In the genomic region with DNA sequence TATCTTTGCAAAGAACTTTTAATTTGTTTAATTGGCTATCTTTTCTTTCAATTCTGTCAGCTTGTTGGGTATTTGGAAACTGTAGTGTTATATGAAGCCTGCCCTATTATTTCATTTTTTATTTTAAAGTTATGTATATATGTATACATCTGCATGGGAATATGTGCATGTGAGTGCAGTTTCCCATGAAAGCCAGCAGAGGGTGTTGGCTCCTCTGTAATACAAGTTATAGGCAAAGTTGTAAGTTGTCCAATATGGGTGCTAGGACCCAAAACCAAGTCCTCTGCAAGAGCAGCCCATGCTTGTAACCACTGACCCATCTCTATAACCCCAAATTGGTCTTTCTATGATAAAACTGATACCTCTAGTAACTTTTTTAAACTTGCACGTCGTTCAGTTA, we compare ENCODE assay signal across 30 mouse cellular contexts. TPM values are rescaled to one million over a fixed set of nuclear protein-coding genes. Genes with fewer than 3 reads are reported as not detected.
DNase-seq lines count a peak whose midpoint lies in the region; ATAC-seq and TF ChIP-seq lines count a peak whose summit lies in the region.
"Had no signal": no experiment of that assay in that cellular context is flagged by ENCODE, and none has a peak within 500 bp of the region (broad histone marks: within the 10 kb centered on the region; RNA-seq: fewer than 3 reads in every experiment).

No protein-coding gene starts in this region.

- no peaks in the 10 kb centered on the region for H3K4me1 ChIP-seq in E14TG2a.4 (replicated peaks; ENCODE audit: low read depth, low read length)
- H3K4me1 ChIP-seq in forebrain, embryonic 11.5 days (replicated peaks; ENCODE audit: control insufficient read depth, insufficient read depth, low read length): no peaks in the 10 kb centered on the region
- H3K4me1 ChIP-seq: embryonic facial prominence, embryonic 13.5 days; heart, embryonic 10.5 days; hindbrain, embryonic 10.5 days; limb, embryonic 10.5 days; midbrain, embryonic 15.5 days; neural tube, embryonic 13.5 days; stomach, embryonic 15.5 days had no signal

- DNase-seq in layer of hippocampus, adult 2 months (ENCODE audit: low spot score in 2 of 2): no peak
- DNase-seq in layer of hippocampus, adult 18-20 months (ENCODE audit: low spot score in 2 of 2): no peak
- DNase-seq in 416B (ENCODE audit: low read depth): peak; percentile 52
- peak; percentile 2 for DNase-seq in ZHBTc4 (ENCODE audit: low read depth, low spot score)
- no peak for DNase-seq in forebrain, embryonic 11.5 days (ENCODE audit: low spot score)
- no peak for DNase-seq in right cerebral cortex, postnatal 14 days
- DNase-seq: adrenal gland, postnatal 10 days; cerebellum, adult 2 months; cerebellum, postnatal 36 days; embryo, embryonic 11 days; gastrocnemius, adult 2 months; heart, postnatal 10 days; kidney, adult 11 months; liver; lung, postnatal 14 days; retina, postnatal 1 day; thymus, adult 18-20 months; thymus, postnatal 36 days had no signal

- no peak overlapping the region for H3K27ac ChIP-seq in layer of hippocampus, adult 2 months
- no peak overlapping the region for H3K27ac ChIP-seq in forebrain, embryonic 11.5 days (ENCODE audit: low read depth, low read length)
- H3K27ac ChIP-seq: embryonic facial prominence, embryonic 13.5 days; gastrocnemius, adult 2 months; heart, embryonic 10.5 days; hindbrain, embryonic 10.5 days; limb, embryonic 10.5 days; midbrain, embryonic 15.5 days; neural tube, embryonic 13.5 days; stomach, embryonic 15.5 days had no signal

- no peaks in the 10 kb centered on the region for H3K36me3 ChIP-seq in E14TG2a.4 (ENCODE audit: insufficient read depth, low read length)
- H3K36me3 ChIP-seq in forebrain, embryonic 11.5 days (ENCODE audit: control insufficient read depth, insufficient read depth, low read length): no peaks in the 10 kb centered on the region
- H3K36me3 ChIP-seq: embryonic facial prominence, embryonic 13.5 days; heart, embryonic 10.5 days; hindbrain, embryonic 10.5 days; limb, embryonic 10.5 days; midbrain, embryonic 15.5 days; neural tube, embryonic 13.5 days; stomach, embryonic 15.5 days had no signal

- H3K9me3 ChIP-seq in E14TG2a.4 (ENCODE audit: low read length): no peaks in the 10 kb centered on the region
- no peaks in the 10 kb centered on the region for H3K9me3 ChIP-seq in forebrain, embryonic 11.5 days (ENCODE audit: control insufficient read depth, low read length)
- H3K9me3 ChIP-seq: embryonic facial prominence, embryonic 13.5 days; heart, embryonic 10.5 days; hindbrain, embryonic 10.5 days; limb, embryonic 10.5 days; midbrain, embryonic 15.5 days; neural tube, embryonic 13.5 days; stomach, embryonic 15.5 days had no signal

- no peak for ATAC-seq in forebrain, embryonic 11.5 days (replicated peaks; ENCODE audit: low FRiP score)
- ATAC-seq: forebrain, embryonic 14.5 days; hindbrain, embryonic 16.5 days; midbrain, embryonic 15.5 days had no signal

- H3K4me3 ChIP-seq in layer of hippocampus, adult 2 months: no peak overlapping the region
- H3K4me3 ChIP-seq in E14TG2a.4 (replicated peaks; ENCODE audit: low read length): no peak overlapping the region
- no peak overlapping the region for H3K4me3 ChIP-seq in forebrain, embryonic 11.5 days (ENCODE audit: low read depth, low read length)
- H3K4me3 ChIP-seq: embryonic facial prominence, embryonic 13.5 days; erythroblast, embryonic 14.5 days; gastrocnemius, adult 2 months; heart, embryonic 10.5 days; hindbrain, embryonic 10.5 days; limb, embryonic 10.5 days; midbrain, embryonic 15.5 days; myocyte; neural tube, embryonic 13.5 days; stomach, embryonic 15.5 days had no signal

- H3K9ac ChIP-seq in forebrain, embryonic 11.5 days (ENCODE audit: low read length): no peak overlapping the region
- H3K9ac ChIP-seq: embryonic facial prominence, embryonic 13.5 days; midbrain, embryonic 15.5 days; neural tube, embryonic 13.5 days; stomach, embryonic 15.5 days had no signal

- no peaks in the 10 kb centered on the region for H3K27me3 ChIP-seq in E14TG2a.4 (ENCODE audit: insufficient read depth, low read length)
- no peaks in the 10 kb centered on the region for H3K27me3 ChIP-seq in forebrain, embryonic 11.5 days (ENCODE audit: control insufficient read depth, insufficient read depth, low read length)
- H3K27me3 ChIP-seq: embryonic facial prominence, embryonic 13.5 days; midbrain, embryonic 15.5 days; neural tube, embryonic 13.5 days; stomach, embryonic 15.5 days had no signal

- no peak overlapping the region for H3K4me2 ChIP-seq in forebrain, embryonic 11.5 days (ENCODE audit: low read depth, low read length, severe bottlenecking)
- H3K4me2 ChIP-seq: embryonic facial prominence, embryonic 13.5 days; midbrain, embryonic 15.5 days; neural tube, embryonic 13.5 days; stomach, embryonic 15.5 days had no signal

- WGBS in forebrain, embryonic 11.5 days: 97% methylated on average over 2 of the region's 2 CpGs

- peak; percentile 55 for TF ChIP-seq CTCF in layer of hippocampus, adult 2 months (conservative IDR thresholded peaks at IDR 0.05)
- TF ChIP-seq CTCF in E14TG2a.4 (conservative IDR thresholded peaks at IDR 0.05; ENCODE audit: low read length): peak; percentile 39

RNA-seq across cellular contexts. Expression of a gene that starts 38.8 kb away (rescaled TPM):
- 10 to 100 TPM; 38.0 to 39.6 TPM for total RNA-seq in layer of hippocampus, adult 2 months (2021)
- total RNA-seq in layer of hippocampus, adult 18-20 months (2021): 10 to 100 TPM; 40.6 to 44.8 TPM
- 39.1 and 43.4 TPM in 2 replicates for polyA plus RNA-seq in forebrain, embryonic 11.5 days (2014; fragmentation: Nextera tagmentation; extraction: Ambion mirVana)

Comparison
In these comparisons a context has a peak if more than half of its experiments do, and no peak if none do; other contexts are left out.
1. DNase-seq: peak in 416B (single experiment) and ZHBTc4 (single experiment); none in layer of hippocampus, adult 2 months (0 of 2), layer of hippocampus, adult 18-20 months (0 of 2), forebrain, embryonic 11.5 days (single experiment) and right cerebral cortex, postnatal 14 days (single experiment).